In genomic region chr17:28637711-28638690, GRCm38 (mm10) we compare ENCODE assay signal across 10 mouse cellular contexts. TPM values are rescaled to one million over a fixed set of nuclear protein-coding genes. Genes with fewer than 3 reads are reported as not detected.
A peak's percentile ranks its signal among the peaks of the same experiment; 100 is the strongest.
DNase-seq lines count a peak whose midpoint lies in the region; ATAC-seq and TF ChIP-seq lines count a peak whose summit lies in the region.
"Had no signal": no experiment of that assay in that cellular context is flagged by ENCODE, and none has a peak within 500 bp of the region (broad histone marks: within the 10 kb centered on the region; RNA-seq: fewer than 3 reads in every experiment).

No protein-coding gene starts in this region.

- H3K4me3 ChIP-seq in heart, adult 2 months: no peak overlapping the region
- H3K4me3 ChIP-seq in heart, embryonic 11.5 days (ENCODE audit: low read depth, low read length): no peak overlapping the region
- H3K4me3 ChIP-seq in liver, postnatal 0 days (ENCODE audit: low read depth, low read length): no peak overlapping the region
- H3K4me3 ChIP-seq: hindbrain, embryonic 15.5 days; megakaryocyte, embryonic 14.5 days had no signal

- no peak for TF ChIP-seq CTCF in heart, adult 2 months (IDR thresholded peaks at IDR 0.05)
- no peak for TF ChIP-seq CTCF in liver, postnatal 0 days (IDR thresholded peaks at IDR 0.05; ENCODE audit: low read depth)

- H3K79me2 ChIP-seq in heart, adult 2 months (replicated peaks; ENCODE audit: control insufficient read depth, insufficient read depth, low read length): no peaks in the 10 kb centered on the region

- ATAC-seq in heart, embryonic 11.5 days (replicated peaks; ENCODE audit: insufficient number of reproducible peaks, low FRiP score, low TSS enrichment): no peak
- ATAC-seq in liver, postnatal 0 days: no peak

- no peaks in the 10 kb centered on the region for H3K9me3 ChIP-seq in heart, embryonic 11.5 days (replicated peaks; ENCODE audit: control insufficient read depth, low read length)
- no peaks in the 10 kb centered on the region for H3K9me3 ChIP-seq in liver, postnatal 0 days (ENCODE audit: low read length)
- H3K9me3 ChIP-seq: hindbrain, embryonic 15.5 days; megakaryocyte, embryonic 14.5 days had no signal

- intact Hi-C loops in heart, adult 2 months (cut with DNase I): no loop called here

- no peak overlapping the region for H3K27ac ChIP-seq in heart, adult 2 months
- no peak overlapping the region for H3K27ac ChIP-seq in heart, embryonic 11.5 days (ENCODE audit: low read depth, low read length)
- no peak overlapping the region for H3K27ac ChIP-seq in liver, postnatal 0 days (ENCODE audit: low read depth)
- H3K27ac ChIP-seq: hindbrain, embryonic 15.5 days had no signal

- no peaks in the 10 kb centered on the region for H3K4me1 ChIP-seq in heart, adult 2 months (ENCODE audit: control insufficient read depth, insufficient read depth, low read length)
- H3K4me1 ChIP-seq in heart, embryonic 11.5 days (ENCODE audit: control insufficient read depth, insufficient read depth, low read length): 0 out of 2 replicates have a peak, but pooled peaks cover 3% of the 10 kb centered on the region
- no peaks in the 10 kb centered on the region for H3K4me1 ChIP-seq in liver, postnatal 0 days (ENCODE audit: insufficient read depth)
- H3K4me1 ChIP-seq: hindbrain, embryonic 15.5 days; megakaryocyte, embryonic 14.5 days had no signal

- H3K4me2 ChIP-seq in heart, embryonic 11.5 days: no peak overlapping the region
- H3K4me2 ChIP-seq in liver, postnatal 0 days (ENCODE audit: low read depth, low read length): no peak overlapping the region
- H3K4me2 ChIP-seq: hindbrain, embryonic 15.5 days had no signal

- no peak overlapping the region for H3K9ac ChIP-seq in heart, adult 2 months (ENCODE audit: low read depth, low read length)
- no peak overlapping the region for H3K9ac ChIP-seq in heart, embryonic 11.5 days (ENCODE audit: low read depth, low read length)
- H3K9ac ChIP-seq in liver, postnatal 0 days (replicated peaks): no peak overlapping the region
- H3K9ac ChIP-seq: hindbrain, embryonic 15.5 days had no signal

- no peaks in the 10 kb centered on the region for H3K27me3 ChIP-seq in heart, adult 2 months (ENCODE audit: control insufficient read depth, insufficient read depth, low read length)
- H3K27me3 ChIP-seq in heart, embryonic 11.5 days (ENCODE audit: control insufficient read depth, insufficient read depth, low read length): no peaks in the 10 kb centered on the region
- H3K27me3 ChIP-seq in liver, postnatal 0 days (ENCODE audit: insufficient read depth, low read length): no peaks in the 10 kb centered on the region
- H3K27me3 ChIP-seq: hindbrain, embryonic 15.5 days had no signal

- no peaks in the 10 kb centered on the region for H3K36me3 ChIP-seq in heart, adult 2 months (ENCODE audit: control insufficient read depth, insufficient read depth, low read length)
- H3K36me3 ChIP-seq in heart, embryonic 11.5 days (ENCODE audit: control insufficient read depth, insufficient read depth, low read length): no peaks in the 10 kb centered on the region
- H3K36me3 ChIP-seq in liver, postnatal 0 days (replicated peaks; ENCODE audit: insufficient read depth, low read length): no peaks in the 10 kb centered on the region
- H3K36me3 ChIP-seq: hindbrain, embryonic 15.5 days had no signal

- 59% methylated on average over 7 of the region's 7 CpGs for WGBS in heart, adult 2 months
- WGBS in heart, embryonic 11.5 days (ENCODE audit: insufficient replicate concordance): 85% methylated on average over 7 of the region's 7 CpGs
- WGBS in liver, postnatal 0 days (ENCODE audit: insufficient replicate concordance): 62% methylated on average over 7 of the region's 7 CpGs

- TF ChIP-seq POLR2A in heart, adult 2 months (IDR thresholded peaks at IDR 0.05; ENCODE audit: insufficient read depth, low read depth, low read length): no peak

- DNase-seq in heart, adult 2 months: peak; percentile 19 to 23
- DNase-seq in urinary bladder, postnatal 14 days (ENCODE audit: low spot score): peak; percentile 30
- DNase-seq in urinary bladder, postnatal 4 days (ENCODE audit: low spot score in 2 of 2): no peak
- DNase-seq in layer of hippocampus, postnatal 10 days (ENCODE audit: low spot score in 2 of 2): peak; percentile 36 to 51
- DNase-seq in Muller cell, postnatal 12 days (ENCODE audit: inconsistent ontology term): no peak
- no peak for DNase-seq in c-Kit-positive CD71-positive TER-119-positive erythroid progenitor cells, embryonic 14.5 days (ENCODE audit: low spot score)
- no peak for DNase-seq in liver, postnatal 0 days

- no peak for TF ChIP-seq EP300 in heart, adult 2 months (IDR thresholded peaks at IDR 0.05; ENCODE audit: insufficient read depth, low read depth, low read length)
- no peak for TF ChIP-seq EP300 in liver, postnatal 0 days (IDR thresholded peaks at IDR 0.05; ENCODE audit: low read depth)

RNA-seq across cellular contexts. Expression of gene Srpk1, which starts 15.5 kb away (rescaled TPM):
- total RNA-seq in heart, adult 2 months (2021): 10 to 100 TPM; 32.1 to 32.6 TPM
- 11.9 and 19.6 TPM in 2 replicates for polyA plus RNA-seq in heart, adult 2 months (2012; rRNA removed)
- 58.1 and 79.5 TPM in 2 replicates for polyA plus RNA-seq in heart, embryonic 11.5 days (2014; fragmentation: Nextera tagmentation; extraction: Ambion mirVana)
- total RNA-seq in layer of hippocampus, postnatal 10 days (2021): 100 to 1,000 TPM; 103 to 105 TPM
- polyA plus RNA-seq in liver, postnatal 0 days (2015; fragmentation: Nextera tagmentation; extraction: Ambion mirVana): 20.9 and 21.7 TPM in 2 replicates

RNA-seq across cellular contexts. Expression of gene Slc26a8, which starts 52.0 kb away (rescaled TPM):
- under 1 TPM; 0.26 to 0.70 TPM for total RNA-seq in heart, adult 2 months (2021)
- 0.73 and 1.3 TPM in 2 replicates for polyA plus RNA-seq in heart, adult 2 months (2012; rRNA removed)
- polyA plus RNA-seq in heart, embryonic 11.5 days (2014; fragmentation: Nextera tagmentation; extraction: Ambion mirVana): 0.14 and 0.84 TPM in 2 replicates
- 1 to 10 TPM; 7.4 to 9.0 TPM for total RNA-seq in layer of hippocampus, postnatal 10 days (2021)
- 0.32 and 0.51 TPM in 2 replicates for polyA plus RNA-seq in liver, postnatal 0 days (2015; fragmentation: Nextera tagmentation; extraction: Ambion mirVana)

RNA-seq across cellular contexts. Expression of gene Mapk14, which starts 53.1 kb away (rescaled TPM):
- 10 to 100 TPM; 50.1 to 52.8 TPM for total RNA-seq in heart, adult 2 months (2021)
- polyA plus RNA-seq in heart, adult 2 months (2012; rRNA removed): 51.3 and 95.3 TPM in 2 replicates
- 37.1 and 37.4 TPM in 2 replicates for polyA plus RNA-seq in heart, embryonic 11.5 days (2014; fragmentation: Nextera tagmentation; extraction: Ambion mirVana)
- 10 to 100 TPM; 55.4 to 60.4 TPM for total RNA-seq in layer of hippocampus, postnatal 10 days (2021)
- polyA plus RNA-seq in liver, postnatal 0 days (2015; fragmentation: Nextera tagmentation; extraction: Ambion mirVana): 23.6 and 24.5 TPM in 2 replicates

Comparison
In these comparisons a context has a peak if more than half of its experiments do, and no peak if none do; other contexts are left out.
1. DNase-seq: peak in heart, adult 2 months (2 of 2), urinary bladder, postnatal 14 days (single experiment) and layer of hippocampus, postnatal 10 days (2 of 2); none in urinary bladder, postnatal 4 days (0 of 2), Muller cell, postnatal 12 days (single experiment), c-Kit-positive CD71-positive TER-119-positive erythroid progenitor cells, embryonic 14.5 days (single experiment) and liver, postnatal 0 days (single experiment).